Mouse (Mus musculus): ENCODE data around the gene Bves.

GRCm38 (mm10) chr10:45320296-45320695 lies 15.3 kb upstream of the Bves start:
- TF ChIP-seq POLR2A (IDR thresholded peaks at IDR 0.05; ENCODE audit: control insufficient read depth, extremely low read depth, insufficient read depth, low read length, poor library complexity) (no peak), CTCF (IDR thresholded peaks at IDR 0.05; ENCODE audit: borderline replicate concordance, control insufficient read depth, extremely low read depth, insufficient read depth, low read length, poor library complexity) (no peak)
